Mouse (Mus musculus) midbrain, embryonic 12.5 days (tissue): ENCODE data around the gene Tmem42. TPM values are rescaled to one million over a fixed set of nuclear protein-coding genes. Genes with fewer than 3 reads are reported as not detected.

Experiments
- ATAC-seq: fragments of 200-750 bp; cut with Nextera tagmentation; 2 replicates; pipeline ENCODE4 v1.8.0; 2017; ENCODE audit warnings: low read depth, moderate TSS enrichment, moderate library complexity; ENCODE audit not compliant: low FRiP score
- H3K27ac ChIP-seq: fragments of 300-500 bp; sonication (generic); replicated peaks from 2 replicates; pipeline ENCODE4 v1.5.1; 2016; ENCODE audit warnings: mild to moderate bottlenecking
- H3K27me3 ChIP-seq: fragments of 300-500 bp; sonication (generic); 2 replicates; pipeline ENCODE4 v1.6.1; 2016; ENCODE audit warnings: mild to moderate bottlenecking
- H3K36me3 ChIP-seq: fragments of 300-500 bp; sonication (generic); 2 replicates; pipeline ENCODE4 v1.6.1; 2016
- H3K4me1 ChIP-seq: fragments of 300-500 bp; sonication (generic); 2 replicates; pipeline ENCODE4 v1.6.1; 2016
- H3K4me2 ChIP-seq: fragments of 300-500 bp; sonication (generic); replicated peaks from 2 replicates; pipeline ENCODE4 v1.6.1; 2016; ENCODE audit warnings: mild to moderate bottlenecking, moderate library complexity
- H3K4me3 ChIP-seq: fragments of 300-500 bp; sonication (generic); 2 replicates; pipeline ENCODE4 v1.5.1; 2016; ENCODE audit warnings: mild to moderate bottlenecking
- H3K9ac ChIP-seq: fragments of 300-500 bp; sonication (generic); replicated peaks from 2 replicates; pipeline ENCODE4 v1.6.1; 2016; ENCODE audit warnings: mild to moderate bottlenecking, moderate library complexity
- H3K9me3 ChIP-seq: fragments of 300-500 bp; sonication (generic); 2 replicates; pipeline ENCODE4 v1.6.1; 2016; ENCODE audit warnings: mild to moderate bottlenecking
- WGBS: fragments of 180-500 bp; shearing (Covaris S2); methylation state at CpG from one replicate; pipeline ENCODE4 v1.1.7; 2016; 5-methylcytosine and 5-hydroxymethylcytosine counted together
- polyA plus RNA-seq: library from polyadenylated mRNA; unstranded; fragments of >200 nt; fragmentation: Nextera tagmentation; extraction: Ambion mirVana; gene quantifications from 2 replicates; pipeline ENCODE4 v1.2.1, GENCODE M21; 2016

Gene Tmem42
- polyA plus RNA-seq, 1 experiment from 2014 or later = 18.4 TPM

GRCm38 (mm10) chr9:123060172-123060571 is 39.0 kb downstream of the Tmem42 start:
- H3K9me3 ChIP-seq = no peaks in the 10 kb centered on the region
- H3K4me1 ChIP-seq = no peaks in the 10 kb centered on the region
- H3K36me3 ChIP-seq = no peaks in the 10 kb centered on the region
- H3K27me3 ChIP-seq = no peaks in the 10 kb centered on the region
- no peak for ATAC-seq
- H3K9ac ChIP-seq = no peak overlapping the region
- no peak overlapping the region for H3K27ac ChIP-seq
- no peak overlapping the region for H3K4me2 ChIP-seq
- no peak overlapping the region for H3K4me3 ChIP-seq
- WGBS = 93% methylated on average over 3 of the region's 3 CpGs

Other genes starting within 250 kb of the Tmem42 start
- 7.4 and 7.7 TPM in 2 replicates for gene Tcaim, start 215.8 kb upstream of the Tmem42 start, polyA plus RNA-seq
- gene Gm35549, start 177.3 kb upstream of the Tmem42 start, polyA plus RNA-seq = 0.32 TPM in 1 of 2 replicates, not detected in the other
- gene Zfp445, start 155.3 kb upstream of the Tmem42 start, polyA plus RNA-seq = 124 and 134 TPM in 2 replicates
- gene Zkscan7, start 135.6 kb upstream of the Tmem42 start, polyA plus RNA-seq = 4.5 and 4.8 TPM in 2 replicates
- 34.1 and 38.1 TPM in 2 replicates for gene Zfp105, start 98.3 kb upstream of the Tmem42 start, polyA plus RNA-seq
- 32.0 and 34.3 TPM in 2 replicates for gene 1110059G10Rik, start 70.3 kb upstream of the Tmem42 start, polyA plus RNA-seq
- gene Kif15, start 70.3 kb upstream of the Tmem42 start, polyA plus RNA-seq = 68.2 and 73.8 TPM in 2 replicates
- 0.57 and 1.5 TPM in 2 replicates for gene Tgm4, start 13.4 kb downstream of the Tmem42 start, polyA plus RNA-seq
- gene Zdhhc3, start 91.9 kb downstream of the Tmem42 start, polyA plus RNA-seq = 84.1 and 86.4 TPM in 2 replicates
- gene Exosc7, start 91.9 kb downstream of the Tmem42 start, polyA plus RNA-seq = 96.5 and 103 TPM in 2 replicates
- gene Clec3b, start 129.6 kb downstream of the Tmem42 start, polyA plus RNA-seq = 0.31 TPM in 1 of 2 replicates, not detected in the other
- 0.11 and 0.17 TPM in 2 replicates for gene Cdcp1, start 194.7 kb downstream of the Tmem42 start, polyA plus RNA-seq
- gene Tmem158, start 239.4 kb downstream of the Tmem42 start, polyA plus RNA-seq = 12.4 and 14.3 TPM in 2 replicates